Mouse (Mus musculus) inflammation-experienced regulatory T-cells, adult 6 months (primary cell): Measurements from ENCODE around the gene Prkce. TPM values are rescaled to one million over a fixed set of nuclear protein-coding genes. Genes with fewer than 3 reads are reported as not detected.

ENCODE experiments used
- ATAC-seq: one replicate; pipeline ENCODE4 v1.8.0; 2017
- polyA plus RNA-seq, 3 experiments: library from polyadenylated mRNA; unstranded; fragments of 100-300 nt; shearing (Covaris generic); gene quantifications; one replicate each; pipeline ENCODE4 v1.2.1; 2017

Gene Prkce
- polyA plus RNA-seq, 3 experiments from 2014 or later, result 2.8 to 6.4 (median 5.2) TPM

DNA sequence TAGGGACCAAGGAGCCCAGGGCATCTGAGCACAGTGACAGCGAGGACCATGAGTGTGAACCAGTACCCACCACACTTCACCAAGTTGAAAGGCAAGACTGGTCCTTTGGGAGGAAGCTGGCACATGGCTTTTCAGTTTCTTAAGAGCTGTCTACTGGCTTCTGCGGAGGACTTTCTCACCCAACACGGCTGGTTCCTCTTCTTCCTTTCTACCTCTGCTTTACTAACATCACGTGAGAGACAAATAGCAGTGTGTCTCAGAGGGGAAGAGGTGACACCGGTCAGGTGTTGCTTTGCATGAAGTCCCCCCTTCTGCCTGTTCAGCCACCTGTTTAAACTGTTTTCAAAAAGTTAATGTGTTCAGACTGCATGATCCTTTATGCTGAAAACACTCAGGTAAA lies 359.7 kb downstream of the Prkce start:
- ATAC-seq, result no peak

DNA sequence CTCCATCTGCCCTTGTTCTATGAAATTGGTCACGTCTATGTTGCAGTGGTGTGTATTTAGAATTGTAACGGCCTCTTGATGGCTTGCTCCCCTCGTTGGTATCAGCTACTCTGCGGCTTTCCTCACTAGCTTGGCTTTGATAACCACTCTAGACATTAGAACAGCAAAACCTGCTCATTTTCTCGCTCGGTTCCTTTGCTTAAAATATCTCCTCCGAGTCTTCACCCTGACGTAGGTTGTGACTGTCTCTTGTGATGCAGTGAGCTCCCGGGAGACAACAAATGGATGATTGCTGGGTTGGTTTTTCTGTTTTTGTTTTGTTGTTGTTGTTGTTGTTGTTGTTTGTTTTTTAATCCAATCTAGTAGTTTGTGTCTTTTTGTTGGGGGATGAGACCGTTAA lies 361.4 kb downstream of the Prkce start:
- no peak for ATAC-seq

DNA sequence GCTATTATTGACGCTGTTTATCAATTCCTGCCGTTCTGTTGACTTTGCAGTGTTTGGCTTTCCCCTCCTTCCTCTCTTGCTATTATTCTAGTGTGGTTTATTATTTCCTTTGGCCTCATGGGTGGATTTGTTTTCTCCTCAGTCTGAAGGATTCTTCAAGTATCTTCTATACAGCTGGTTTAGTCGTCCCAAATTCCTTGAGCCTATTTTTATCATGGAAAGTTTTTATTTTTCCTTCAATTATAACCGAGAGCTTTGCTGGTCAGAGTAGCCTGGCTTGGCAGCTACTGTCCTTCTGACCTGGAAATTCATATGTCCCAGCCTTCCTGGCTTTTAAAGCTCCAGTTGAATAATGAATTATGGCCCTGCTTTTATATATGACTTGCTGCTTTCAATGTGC lies 361.8 kb downstream of the Prkce start:
- no peak for ATAC-seq

GRCm38 (mm10) chr17:86531231-86531630 lies 363.6 kb downstream of the Prkce start:
- no peak for ATAC-seq

- no peak for ATAC-seq
Observed at GRCm38 (mm10) chr17:86532783-86533548, 365.4 kb downstream of the Prkce start.

- no peak for ATAC-seq
Observed at GRCm38 (mm10) chr17:86533549-86533851, 365.9 kb downstream of the Prkce start.

GRCm38 (mm10) chr17:86535096-86535495 lies 367.5 kb downstream of the Prkce start:
- no peak for ATAC-seq

DNA sequence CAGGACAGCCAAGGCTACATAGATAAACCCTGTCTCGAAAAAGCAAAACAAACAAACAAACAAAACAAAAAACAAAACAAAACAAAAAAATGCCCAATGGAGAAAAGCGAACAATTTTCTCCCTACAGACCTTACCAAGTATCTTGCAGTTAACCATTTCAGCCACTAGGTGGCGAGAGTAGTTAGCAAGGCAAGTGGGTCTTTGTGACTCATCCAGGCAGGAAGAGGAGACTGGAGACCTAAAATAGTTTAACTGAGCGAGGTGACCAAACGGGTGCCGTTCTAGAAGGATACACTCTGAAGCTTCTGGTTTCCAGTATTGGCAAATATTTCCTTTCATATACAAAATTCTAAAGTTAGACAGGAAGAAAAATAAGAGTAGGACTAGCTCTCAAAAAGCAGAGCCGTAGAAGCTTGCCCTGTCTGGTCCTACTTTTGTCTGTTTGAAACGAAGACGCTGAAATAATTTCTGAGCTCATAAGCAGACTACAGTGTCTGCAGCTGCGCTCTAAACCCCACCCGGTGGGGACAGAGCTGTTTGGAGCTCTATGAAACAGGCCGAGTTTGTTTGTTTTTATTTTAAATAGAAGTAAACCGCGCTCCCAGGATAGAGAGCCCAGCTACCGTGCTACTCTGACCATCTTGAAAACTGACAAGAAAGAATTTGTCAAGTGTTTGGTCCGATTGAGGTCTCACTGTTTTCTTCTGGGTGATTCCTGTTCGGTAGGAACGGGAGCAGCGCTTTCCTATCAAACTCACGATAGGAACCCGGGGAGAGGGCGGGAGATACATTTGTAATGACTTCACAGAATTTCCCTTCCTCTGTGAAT lies 368.5 kb downstream of the Prkce start:
- ATAC-seq, result peak; percentile 90

DNA sequence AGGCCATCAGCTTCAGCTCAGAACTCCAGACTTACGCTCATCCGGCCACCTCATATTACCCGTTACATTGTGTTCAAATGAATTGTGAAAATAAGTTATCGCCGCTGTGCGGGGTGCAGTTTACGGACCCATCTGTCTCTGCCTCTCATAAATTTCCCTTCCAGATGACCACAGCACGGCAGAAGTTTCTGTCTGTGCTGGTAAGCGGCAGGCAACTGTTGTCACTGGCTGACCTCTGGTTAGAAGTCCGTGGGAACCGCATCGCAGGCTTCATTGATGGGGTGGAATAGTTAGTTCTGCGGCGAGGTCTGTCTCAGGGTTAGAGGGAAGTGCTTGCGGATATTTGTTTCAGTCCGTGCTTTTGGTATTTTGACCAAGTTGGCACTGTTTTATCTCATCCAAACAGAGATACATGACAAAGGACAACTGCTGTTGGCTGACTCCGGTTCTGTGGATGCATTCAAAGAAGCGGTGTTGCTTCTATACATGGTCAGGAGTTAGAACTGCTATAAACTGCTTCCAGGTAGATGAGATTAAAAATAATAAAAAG lies 372.4 kb downstream of the Prkce start:
- ATAC-seq, result no peak

- ATAC-seq, result no peak
Observed at GRCm38 (mm10) chr17:86546529-86546928, 378.9 kb downstream of the Prkce start.

- ATAC-seq, result no peak
Observed at GRCm38 (mm10) chr17:86549128-86549527, 381.5 kb downstream of the Prkce start.

GRCm38 (mm10) chr17:86551561-86551960 lies 384.0 kb downstream of the Prkce start:
- ATAC-seq, result no peak

DNA sequence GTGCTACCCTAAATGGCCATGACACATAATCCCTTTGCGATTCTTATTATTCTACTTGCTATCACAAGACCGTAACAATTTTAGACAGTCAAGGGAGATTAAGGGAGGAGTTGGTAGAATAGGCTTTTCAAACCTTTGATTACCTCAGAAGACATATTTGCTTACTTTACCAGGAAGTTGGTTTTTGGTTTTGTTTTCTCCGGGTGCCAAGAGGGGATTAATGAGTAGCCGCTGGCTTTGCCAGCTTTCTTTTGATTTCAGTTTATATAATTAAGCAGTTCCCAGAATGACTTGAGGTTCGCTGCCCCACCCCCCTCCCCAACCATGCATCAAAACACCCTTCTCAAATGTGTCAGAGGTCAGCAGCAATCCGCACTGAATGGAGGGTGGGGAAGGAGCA lies 384.4 kb downstream of the Prkce start:
- no peak for ATAC-seq

GRCm38 (mm10) chr17:86559206-86559891 lies 391.8 kb downstream of the Prkce start:
- ATAC-seq, result no peak

- no peak for ATAC-seq
Observed at GRCm38 (mm10) chr17:86560499-86560898, 392.9 kb downstream of the Prkce start.

- ATAC-seq, result no peak
Observed at GRCm38 (mm10) chr17:86570491-86570890, 402.9 kb downstream of the Prkce start.

DNA sequence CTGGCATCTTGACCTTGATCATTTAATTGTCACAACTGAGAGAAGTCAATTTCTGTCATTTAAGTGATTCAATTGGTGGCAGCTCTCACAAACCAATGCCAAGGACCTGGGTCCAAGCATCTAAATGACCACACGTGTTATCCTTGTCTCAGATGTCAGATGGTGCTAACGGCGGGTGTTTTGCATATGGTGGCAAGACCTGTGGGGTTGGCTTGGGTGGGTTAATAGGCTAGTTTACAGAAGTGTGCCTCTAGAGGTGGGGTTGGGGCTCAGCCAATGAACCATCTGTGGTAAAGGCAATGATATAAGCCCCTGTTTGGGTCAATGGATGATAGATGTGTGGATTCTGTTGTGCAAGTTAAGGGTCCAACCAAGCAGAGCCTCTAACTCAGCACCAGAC lies 403.7 kb downstream of the Prkce start:
- ATAC-seq, result no peak

GRCm38 (mm10) chr17:86572136-86572535 lies 404.6 kb downstream of the Prkce start:
- ATAC-seq, result no peak

DNA sequence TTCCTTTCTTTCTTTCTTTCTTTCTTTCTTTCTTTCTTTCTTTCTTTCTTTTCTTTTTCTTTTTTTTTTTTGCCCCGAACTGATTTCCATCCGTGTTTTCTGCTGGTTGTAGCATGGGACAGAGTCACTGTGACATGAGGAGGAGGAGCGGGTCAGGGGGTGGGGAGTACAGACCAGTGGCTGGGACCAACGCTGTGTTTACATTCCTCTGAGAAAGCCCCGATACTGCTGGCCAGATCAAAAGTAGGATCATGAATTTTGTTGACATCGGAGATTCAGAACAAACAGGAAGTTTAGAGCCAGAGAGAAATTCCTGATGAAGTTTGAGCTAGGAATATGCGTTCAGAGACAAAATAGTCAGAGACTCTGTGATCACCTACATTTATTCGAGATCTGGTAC lies 405.0 kb downstream of the Prkce start:
- no peak for ATAC-seq

DNA sequence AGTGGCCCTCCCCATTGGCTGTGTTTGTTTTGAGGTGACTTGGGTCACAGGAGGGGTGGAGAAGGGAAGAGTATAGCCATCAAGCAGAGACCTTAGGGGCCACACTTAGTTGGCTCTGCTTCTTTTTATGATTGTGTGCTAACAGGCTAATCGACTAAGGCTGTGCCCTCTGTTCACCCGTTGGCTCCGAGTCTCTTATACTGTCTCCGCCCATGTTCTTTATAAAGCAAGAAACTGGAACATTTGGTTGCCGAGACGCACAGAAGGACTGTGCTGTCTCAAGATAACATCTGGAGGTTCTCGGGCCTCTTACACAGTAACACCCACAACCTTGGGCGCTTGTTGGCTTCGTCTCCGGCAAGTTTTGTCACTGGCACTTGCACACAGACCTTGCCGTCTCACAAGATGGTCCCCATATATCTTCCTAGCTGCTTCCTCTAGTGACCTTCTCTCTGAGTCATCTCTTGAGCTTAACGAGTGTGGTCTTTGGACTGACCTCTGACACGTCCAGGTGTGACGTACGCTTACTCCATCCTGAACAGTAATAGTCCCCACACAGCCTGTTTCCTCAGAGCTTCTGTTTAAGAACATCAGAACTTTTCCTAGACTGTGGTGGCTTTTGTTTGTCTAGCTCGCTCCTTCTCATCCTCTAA lies 406.1 kb downstream of the Prkce start:
- no peak for ATAC-seq

DNA sequence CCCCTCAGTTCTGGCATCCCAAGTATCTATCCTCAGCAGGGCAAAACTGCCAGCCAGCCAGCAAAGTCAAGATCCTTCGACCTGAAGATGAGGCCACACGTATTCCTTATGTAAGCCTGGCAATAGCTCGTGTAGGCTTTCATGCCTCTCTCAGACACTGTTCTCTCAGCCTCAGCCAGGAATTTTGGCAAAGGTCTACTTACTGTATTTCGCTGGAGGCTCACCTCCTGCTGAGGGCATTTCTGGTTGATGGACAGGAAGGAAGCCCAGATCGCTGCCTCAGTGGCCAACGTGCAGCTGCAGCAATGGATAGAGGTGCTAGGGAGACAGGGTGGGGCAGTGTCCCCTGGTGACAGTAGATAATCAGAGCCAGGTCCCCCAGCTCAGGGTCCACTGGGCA lies 413.1 kb downstream of the Prkce start:
- no peak for ATAC-seq

- no peak for ATAC-seq
Observed at GRCm38 (mm10) chr17:86582341-86582740, 414.8 kb downstream of the Prkce start.

- no peak for ATAC-seq
Observed at GRCm38 (mm10) chr17:86586441-86586840, 418.9 kb downstream of the Prkce start.
